Mouse (Mus musculus): ENCODE data around the gene Ppp1r15a. TPM values are rescaled to one million over a fixed set of nuclear protein-coding genes. Genes with fewer than 3 reads are reported as not detected.
"Not testable (repeated sequence)": the region's sequence is repeated elsewhere in the genome, so short reads cannot be mapped to it uniquely, and the experiment has no call there.

Gene Ppp1r15a
- total RNA-seq, 2 experiments from 2014 or later, result 25.5 to 28.5 TPM

- intact Hi-C loops (cut with DNase I), result no loop called here
Measured at GRCm38 (mm10) chr7:45491264-45491663, 34.8 kb downstream of the Ppp1r15a start.

GRCm38 (mm10) chr7:45490822-45491221 is 35.2 kb downstream of the Ppp1r15a start:
- intact Hi-C loops (cut with DNase I), result no loop called here
- DNase-seq (ENCODE audit: extremely low spot score in 1 of 2, low spot score in 2 of 2), result no peak

More at GRCm38 (mm10) chr7:45491264-45491663, 34.8 kb downstream of the Ppp1r15a start:
- DNase-seq (ENCODE audit: extremely low spot score in 1 of 2, low spot score in 2 of 2), result no peak

DNA sequence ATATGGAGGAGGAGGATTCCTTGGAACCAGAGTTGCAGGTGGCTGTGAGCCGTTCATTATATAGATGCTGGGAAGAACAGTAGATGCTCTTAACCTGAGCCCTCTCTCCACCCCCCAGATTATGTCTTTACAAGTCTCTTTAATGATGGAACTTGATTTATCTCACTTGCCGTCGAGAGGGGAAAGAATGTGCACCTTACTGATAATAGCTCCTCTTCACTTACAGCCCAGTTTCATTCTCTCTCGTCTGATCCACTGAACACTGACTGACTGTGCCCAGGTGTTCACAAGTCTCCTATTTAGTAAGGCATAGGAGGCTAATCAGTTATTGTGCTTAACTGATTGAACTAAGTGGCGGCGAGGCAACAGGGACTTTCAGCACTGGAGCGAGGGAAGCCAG is 36.5 kb downstream of the Ppp1r15a start:
- DNase-seq (ENCODE audit: extremely low spot score in 1 of 2, low spot score in 2 of 2), result no peak
- intact Hi-C loops (cut with DNase I), result no loop called here

DNA sequence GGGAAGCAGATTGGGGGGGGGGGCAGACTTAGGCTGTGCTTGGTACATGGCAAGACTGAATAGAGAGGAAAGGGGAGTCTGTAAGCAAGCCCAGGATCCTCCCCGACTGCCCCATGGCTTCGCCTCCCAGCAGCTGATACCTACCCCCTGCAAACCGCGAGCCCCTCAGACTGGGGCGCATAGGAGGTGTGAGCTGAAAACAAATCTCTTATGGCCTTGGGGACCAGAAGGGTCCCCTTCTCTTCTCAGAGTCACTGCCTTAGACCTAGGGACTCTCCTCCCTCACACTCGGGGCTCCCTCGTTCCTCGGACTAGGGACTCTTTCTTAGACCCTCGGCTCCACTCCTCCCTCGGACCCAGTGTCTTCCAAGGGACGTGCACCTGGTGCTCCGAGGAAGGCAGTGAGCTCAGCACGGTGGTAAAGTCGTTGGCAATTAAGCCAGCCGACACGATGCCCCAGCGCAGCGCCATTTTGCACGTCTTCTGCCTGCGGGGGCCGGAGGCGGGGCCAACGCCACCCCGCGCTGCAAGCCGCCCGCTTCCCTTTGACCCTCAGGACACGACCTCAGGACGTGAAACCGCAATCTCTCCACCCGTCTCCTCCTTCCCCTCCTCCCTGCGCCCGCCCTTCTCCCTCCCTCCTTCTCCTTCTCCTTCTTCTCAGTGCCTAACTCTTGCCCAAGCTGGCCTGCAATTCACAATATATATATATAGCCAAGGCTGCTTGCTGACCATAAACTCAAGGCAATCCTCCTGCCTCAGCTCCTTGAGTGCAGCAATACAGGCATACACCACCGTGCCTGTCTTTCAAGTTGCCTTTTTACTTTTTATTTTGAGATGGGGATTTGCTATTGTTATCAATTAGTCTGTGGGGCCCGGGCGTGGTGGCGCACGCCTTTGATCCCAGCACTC is 37.5 kb downstream of the Ppp1r15a start, which contains the start of gene Dhdh:
Dhdh (minus strand) TSS at position 513 of the 912 bp plus-strand sequence.
- intact Hi-C loops (cut with DNase I), result no loop called here
- peak in 1 of 2 experiments; percentile 76 for DNase-seq (ENCODE audit: extremely low spot score in 1 of 2, low spot score in 2 of 2)

DNA sequence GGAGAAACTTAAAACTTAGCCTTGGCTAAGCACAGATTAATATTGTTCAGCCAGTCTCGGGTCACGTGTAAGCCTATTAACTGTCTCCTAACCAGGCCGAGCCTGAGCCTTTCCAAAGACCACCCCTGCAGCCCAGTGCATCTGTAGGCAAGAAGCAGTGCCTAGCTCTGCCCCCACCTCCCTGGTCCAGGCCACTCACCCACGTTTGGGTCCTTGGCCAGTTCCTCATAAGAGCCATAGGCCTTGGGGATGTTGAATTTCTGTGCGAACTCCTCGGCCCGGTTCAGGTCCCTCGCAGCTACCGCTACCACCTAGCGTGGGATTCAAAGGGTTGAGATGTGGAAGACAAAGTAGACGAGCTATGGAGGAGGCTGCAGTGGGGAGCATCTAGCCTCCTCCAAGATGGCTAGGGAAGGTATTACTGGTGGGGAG is 38.2 kb downstream of the Ppp1r15a start:
- intact Hi-C loops (cut with DNase I), result no loop called here

GRCm38 (mm10) chr7:45486761-45487415 is 39.2 kb downstream of the Ppp1r15a start, which contains the start of gene Gm45808:
Gm45808 (minus strand) TSS chr7:45486811.
- intact Hi-C loops (cut with DNase I), result no loop called here
- DNase-seq (ENCODE audit: extremely low spot score in 1 of 2, low spot score in 2 of 2), result no peak

More for the DNA sequence above, 38.2 kb downstream of the Ppp1r15a start:
- no peak for DNase-seq (ENCODE audit: extremely low spot score in 1 of 2, low spot score in 2 of 2)

DNA sequence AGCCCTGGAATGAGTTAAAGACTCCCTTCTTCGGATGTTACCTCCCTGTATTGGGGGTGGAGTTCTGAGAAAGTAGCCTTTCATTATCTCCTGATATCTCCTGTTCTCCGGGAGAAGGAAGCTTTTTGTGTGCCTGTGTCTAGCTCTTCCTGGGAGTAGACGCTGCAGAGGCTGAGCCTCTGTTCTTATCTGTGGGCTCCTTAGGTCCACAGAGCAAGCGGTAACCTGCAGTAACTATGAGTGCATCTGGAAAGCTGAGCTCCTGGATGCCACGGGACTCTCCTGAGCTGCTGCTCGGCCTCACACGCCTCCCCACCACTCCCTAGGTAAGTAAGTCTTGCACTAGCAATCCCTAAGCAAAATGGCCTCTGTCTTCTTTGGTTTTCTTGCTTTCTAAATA is 39.9 kb downstream of the Ppp1r15a start:
- no peak for DNase-seq (ENCODE audit: extremely low spot score in 1 of 2, low spot score in 2 of 2)
- intact Hi-C loops (cut with DNase I), result no loop called here

- DNase-seq (ENCODE audit: extremely low spot score in 1 of 2, low spot score in 2 of 2); intact Hi-C loops (cut with DNase I): not testable (repeated sequence)
Measured at GRCm38 (mm10) chr7:45484985-45485384, 41.1 kb downstream of the Ppp1r15a start.

- no peak for DNase-seq (ENCODE audit: extremely low spot score in 1 of 2, low spot score in 2 of 2)
- intact Hi-C loops (cut with DNase I), result no loop called here
Measured at GRCm38 (mm10) chr7:45482166-45482565, 43.9 kb downstream of the Ppp1r15a start.

GRCm38 (mm10) chr7:45481374-45481927 is 44.6 kb downstream of the Ppp1r15a start, which contains the start of gene Tulp2:
Tulp2 (plus strand) TSS chr7:45481877.
- DNase-seq (ENCODE audit: extremely low spot score in 1 of 2, low spot score in 2 of 2), result peak; percentile 69 to 76
- intact Hi-C loops (cut with DNase I), result no loop called here

DNA sequence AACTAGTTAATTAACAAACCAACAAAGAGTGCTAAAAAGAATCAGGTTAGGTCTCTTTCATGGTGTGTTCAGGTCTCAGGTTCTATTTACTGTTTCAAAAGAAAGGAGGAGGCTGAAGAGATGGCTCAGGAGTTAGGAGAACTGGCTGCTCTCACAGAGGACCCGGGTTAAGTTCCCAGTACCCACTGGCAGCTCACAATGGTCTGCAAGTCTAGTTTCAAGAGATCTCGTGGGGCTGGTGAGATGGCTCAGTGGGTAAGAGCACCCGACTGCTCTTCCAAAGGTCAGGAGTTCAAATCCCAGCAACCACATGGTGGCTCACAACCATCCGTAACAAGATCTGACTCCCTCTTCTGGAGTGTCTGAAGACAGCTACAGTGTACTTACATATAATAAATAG is 45.8 kb downstream of the Ppp1r15a start:
- intact Hi-C loops (cut with DNase I); DNase-seq (ENCODE audit: extremely low spot score in 1 of 2, low spot score in 2 of 2): not testable (repeated sequence)

DNA sequence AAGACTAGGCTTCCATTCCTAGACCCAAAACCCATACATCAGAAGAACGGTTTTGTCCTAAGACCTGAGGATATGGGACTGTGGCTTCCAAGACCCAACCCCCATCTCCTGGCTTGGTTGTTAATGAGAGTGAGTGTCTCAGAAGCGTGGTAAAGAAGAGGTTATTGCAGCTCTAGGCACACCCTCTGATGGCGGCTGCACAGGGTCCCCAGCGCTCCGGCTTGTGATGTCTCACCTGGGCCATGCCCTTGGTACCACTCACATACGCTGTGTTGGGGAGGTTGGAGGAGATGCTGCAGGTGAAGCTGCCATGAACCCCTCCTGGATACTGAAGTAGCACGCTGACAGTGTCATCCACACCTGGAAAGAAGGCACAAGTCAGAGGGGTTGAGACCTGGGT is 47.3 kb downstream of the Ppp1r15a start:
- no peak for DNase-seq (ENCODE audit: extremely low spot score in 1 of 2, low spot score in 2 of 2)
- intact Hi-C loops (cut with DNase I), result loop anchor here (5.0 to 10.0 kb wide), 2 partner anchors 44 to 206 kb away; partner anchors contain the start of gene Ntn5

GRCm38 (mm10) chr7:45477003-45477402 is 49.1 kb downstream of the Ppp1r15a start:
- DNase-seq (ENCODE audit: extremely low spot score in 1 of 2, low spot score in 2 of 2), result peak in 1 of 2 experiments; percentile 68

DNA sequence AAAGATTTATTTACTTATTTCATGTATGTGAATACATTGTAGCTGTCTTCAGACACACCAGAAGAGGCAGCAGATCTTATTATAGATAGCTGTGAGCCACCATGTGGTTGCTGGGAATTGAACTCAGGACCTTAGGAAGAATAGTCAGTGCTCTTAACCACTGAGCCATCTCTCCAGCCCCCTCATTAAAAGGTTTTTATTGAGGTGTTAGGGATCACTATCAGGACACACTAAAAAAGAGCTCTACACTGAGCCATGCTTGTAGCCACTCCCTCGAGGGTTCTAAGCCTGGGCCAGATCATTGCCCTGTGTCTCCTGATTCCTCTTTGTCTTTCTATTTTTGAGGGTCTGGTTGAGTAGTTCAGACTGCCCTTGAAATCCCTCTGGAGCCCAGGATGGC is 49.6 kb downstream of the Ppp1r15a start:
- intact Hi-C loops (cut with DNase I), result loop anchor here (5.0 to 10.0 kb wide), 2 partner anchors 46 to 208 kb away; partner anchors contain the start of gene Ntn5

More at GRCm38 (mm10) chr7:45477003-45477402, 49.1 kb downstream of the Ppp1r15a start:
- intact Hi-C loops (cut with DNase I), result loop anchor here (5.0 to 10.0 kb wide), 2 partner anchors 45 to 208 kb away; partner anchors contain the start of gene Ntn5

DNA sequence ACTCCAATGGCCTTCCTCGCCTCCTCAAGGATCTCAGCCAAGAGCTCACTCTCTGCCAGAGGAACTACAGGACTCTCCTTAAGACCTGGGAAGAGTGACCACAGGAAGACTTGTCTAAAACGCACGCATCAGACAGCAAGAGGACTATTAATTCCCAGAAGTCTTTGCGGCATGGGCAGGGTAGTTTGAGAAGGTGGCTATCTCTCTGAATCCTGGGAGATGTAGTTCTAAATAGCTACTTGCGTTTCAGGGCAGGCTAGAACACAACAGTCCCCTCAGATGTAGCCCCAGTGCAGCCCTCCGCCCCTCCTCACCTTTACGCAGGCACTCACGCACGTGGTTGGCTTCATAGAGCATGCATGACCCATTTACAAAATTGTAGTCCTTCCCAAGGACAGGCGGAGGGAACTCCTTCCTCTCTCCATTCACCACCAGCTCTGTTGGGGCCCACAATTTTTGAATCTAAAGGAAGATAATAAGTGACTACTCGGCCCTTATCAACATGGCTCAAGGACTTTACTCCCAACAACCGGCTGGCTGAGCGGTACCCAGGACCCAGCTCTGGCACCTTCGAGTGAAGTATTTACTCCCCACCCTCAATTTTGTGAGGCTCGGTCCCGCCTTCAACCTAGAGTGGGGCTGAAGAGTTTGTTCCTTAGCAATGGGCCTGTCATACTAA is 50.6 kb downstream of the Ppp1r15a start:
- intact Hi-C loops (cut with DNase I), result loop anchor here (5.0 to 10.0 kb wide), 2 partner anchors 47 to 209 kb away; partner anchors contain the start of gene Ntn5
- no peak for DNase-seq (ENCODE audit: extremely low spot score in 1 of 2, low spot score in 2 of 2)

More for the DNA sequence above, 49.6 kb downstream of the Ppp1r15a start:
- no peak for DNase-seq (ENCODE audit: extremely low spot score in 1 of 2, low spot score in 2 of 2)

Measured in left cerebral cortex, postnatal 10 days (tissue).